Mouse (Mus musculus) heart, embryonic 14.5 days (tissue): Measurements from ENCODE around the gene Dgkq. TPM values are rescaled to one million over a fixed set of nuclear protein-coding genes. Genes with fewer than 3 reads are reported as not detected.
A peak's percentile ranks its signal among the peaks of the same experiment; 100 is the strongest.

Experiments used
- ATAC-seq: fragments of 200-750 bp; cut with Nextera tagmentation; 2 replicates; pipeline ENCODE4 v1.8.0; 2017; ENCODE audit warnings: low read depth, moderate TSS enrichment; ENCODE audit not compliant: insufficient number of reproducible peaks, insufficient read depth, low FRiP score
- H3K27ac ChIP-seq, 2 experiments: fragments of 200-500 bp in 1 of 2; fragments of 300-500 bp in 1 of 2; sonication (generic) in 1 of 2; replicated peaks in 1 of 2; 2 replicates each; pipeline ENCODE4 v1.5.1; 2012 to 2014; ENCODE audit warnings: low read depth in 2 of 2, low read length in 2 of 2, control low read depth in 1 of 2, mild to moderate bottlenecking in 1 of 2, mixed read lengths in 1 of 2; ENCODE audit not compliant: control insufficient read depth in 1 of 2, insufficient read depth in 1 of 2
- H3K27me3 ChIP-seq: fragments of 300-500 bp; sonication (generic); 2 replicates; pipeline ENCODE4 v1.6.1; 2014; ENCODE audit warnings: mild to moderate bottlenecking, low read length, control low read depth; ENCODE audit not compliant: control insufficient read depth, insufficient read depth
- H3K36me3 ChIP-seq: fragments of 300-500 bp; sonication (generic); 2 replicates; pipeline ENCODE4 v1.6.1; 2014; ENCODE audit warnings: mild to moderate bottlenecking, control low read depth, low read length, mixed read lengths; ENCODE audit not compliant: control insufficient read depth, insufficient read depth
- H3K4me1 ChIP-seq, 2 experiments: fragments of 200-500 bp in 1 of 2; fragments of 300-500 bp in 1 of 2; sonication (generic) in 1 of 2; 2 replicates each; pipeline ENCODE4 v1.6.1; 2012 to 2014; ENCODE audit warnings: low read length in 2 of 2, control low read depth in 1 of 2, mixed read lengths in 1 of 2; ENCODE audit not compliant: control insufficient read depth in 2 of 2, insufficient read depth in 2 of 2
- H3K4me2 ChIP-seq: fragments of 300-500 bp; sonication (generic); 2 replicates; pipeline ENCODE4 v1.6.1; 2014; ENCODE audit warnings: mild to moderate bottlenecking, low read length
- H3K4me3 ChIP-seq, 2 experiments: fragments of 200-500 bp in 1 of 2; fragments of 300-500 bp in 1 of 2; sonication (generic) in 1 of 2; 2 replicates each; pipeline ENCODE4 v1.5.1; 2012 to 2014; ENCODE audit warnings: low read length in 2 of 2, mild to moderate bottlenecking in 2 of 2, control low read depth in 1 of 2, low read depth in 1 of 2, moderate library complexity in 1 of 2; ENCODE audit not compliant: control insufficient read depth in 1 of 2, insufficient read depth in 1 of 2
- H3K9ac ChIP-seq: fragments of 300-500 bp; sonication (generic); 2 replicates; pipeline ENCODE4 v1.6.1; 2014; ENCODE audit warnings: mild to moderate bottlenecking, low read length
- H3K9me3 ChIP-seq: fragments of 300-500 bp; sonication (generic); 2 replicates; pipeline ENCODE4 v1.6.1; 2016; ENCODE audit warnings: low read length, control low read depth; ENCODE audit not compliant: control insufficient read depth
- whole genome bisulfite sequencing: fragments of 180-500 bp; shearing (Covaris S2); extraction: QIAGEN DNeasy Blood & Tissue Kit; methylation state at CpG from one replicate; pipeline ENCODE4 v1.1.7; 2014; 5-methylcytosine and 5-hydroxymethylcytosine counted together
- polyA plus RNA-seq: library from polyadenylated mRNA; unstranded; fragments of >200 nt; fragmentation: Nextera tagmentation; extraction: Ambion mirVana; gene quantifications from 2 replicates; pipeline ENCODE4 v1.2.1, GENCODE M21; 2014

Gene Dgkq
- polyA plus RNA-seq, 1 experiment from 2014 or later = 6.6 TPM

DNA sequence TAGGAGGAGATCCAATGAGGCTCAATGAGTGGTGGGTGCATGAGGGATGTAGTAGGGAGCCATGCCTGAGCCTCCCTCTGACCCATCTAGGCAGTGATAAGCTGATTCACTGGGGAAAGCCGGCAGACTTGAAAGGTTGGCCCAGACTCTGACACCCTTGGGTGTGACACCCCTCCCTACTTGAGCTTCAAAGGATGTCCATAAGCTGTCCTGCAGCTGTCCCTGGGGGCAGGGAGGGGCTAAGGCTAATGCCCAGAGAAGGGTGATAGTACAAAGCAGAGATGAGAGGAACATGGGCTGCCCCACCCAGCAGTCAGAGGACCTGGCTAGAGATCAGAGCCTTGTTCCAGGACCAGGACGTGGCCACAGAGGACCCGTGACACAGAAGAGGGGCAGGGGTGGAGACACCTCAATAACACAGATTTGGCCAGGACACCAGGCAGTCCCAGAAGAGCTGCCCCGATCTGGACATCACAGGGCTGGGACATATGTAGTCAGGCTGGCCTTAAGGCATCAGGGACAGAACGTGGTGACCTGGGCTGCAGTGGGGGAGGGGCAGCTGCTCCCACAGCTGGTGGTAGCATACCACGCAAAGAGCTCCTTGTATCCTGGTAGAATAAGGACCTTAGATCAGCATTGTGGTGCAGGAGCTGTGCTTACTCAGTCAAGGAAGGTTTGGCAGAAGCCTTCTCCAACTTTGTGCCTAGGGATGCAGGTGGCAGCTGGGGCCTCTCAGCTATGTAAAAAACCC is 39.7 kb upstream of the Dgkq start:
- H3K9ac ChIP-seq = no peak overlapping the region
- H3K4me3 ChIP-seq = no peak overlapping the region
- H3K4me2 ChIP-seq = no peak overlapping the region
- 38% methylated on average over 6 of the region's 6 CpGs for WGBS
- no peaks in the 10 kb centered on the region for H3K9me3 ChIP-seq
- no peak for ATAC-seq
- no peaks in the 10 kb centered on the region for H3K27me3 ChIP-seq
- no peak overlapping the region for H3K27ac ChIP-seq
- H3K4me1 ChIP-seq = peaks cover 2 to 10% of the 10 kb centered on the region in 2 experiments; a peak in 3 of 4 replicates
- peaks cover 38% of the 10 kb centered on the region for H3K36me3 ChIP-seq

DNA sequence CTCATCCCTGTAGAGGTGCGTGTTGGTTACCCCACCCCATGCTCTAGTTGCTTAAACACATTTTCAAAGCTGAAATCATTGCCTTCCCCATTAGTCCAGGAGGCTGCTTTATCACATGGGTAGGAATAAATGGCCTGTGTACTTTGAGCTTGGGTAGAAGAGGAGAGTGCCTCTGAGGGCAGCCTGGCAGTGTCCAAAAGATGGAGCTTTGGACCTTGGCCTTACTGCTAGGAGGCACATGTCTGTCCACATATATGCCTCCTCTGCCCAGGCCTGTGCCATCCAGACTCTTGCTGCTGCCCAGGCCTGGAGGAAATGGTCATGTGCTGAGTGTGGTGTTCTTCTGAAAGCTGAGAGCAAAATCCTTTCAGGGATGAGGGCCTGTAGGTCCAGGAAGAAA is 38.9 kb upstream of the Dgkq start:
- no peak for ATAC-seq
- Histone ChIP-seq H3K4me2 (no peak overlapping the region), H3K27ac (no peak overlapping the region), H3K4me3 (no peak overlapping the region), H3K27me3 (no peaks in the 10 kb centered on the region), H3K4me1 (peaks cover 2 to 16% of the 10 kb centered on the region in 2 experiments; a peak in 2 of 4 replicates), H3K9me3 (no peaks in the 10 kb centered on the region), H3K9ac (no peak overlapping the region), H3K36me3 (peaks cover 38% of the 10 kb centered on the region)
- 94% methylated on average over 1 of the region's 1 CpGs for WGBS

DNA sequence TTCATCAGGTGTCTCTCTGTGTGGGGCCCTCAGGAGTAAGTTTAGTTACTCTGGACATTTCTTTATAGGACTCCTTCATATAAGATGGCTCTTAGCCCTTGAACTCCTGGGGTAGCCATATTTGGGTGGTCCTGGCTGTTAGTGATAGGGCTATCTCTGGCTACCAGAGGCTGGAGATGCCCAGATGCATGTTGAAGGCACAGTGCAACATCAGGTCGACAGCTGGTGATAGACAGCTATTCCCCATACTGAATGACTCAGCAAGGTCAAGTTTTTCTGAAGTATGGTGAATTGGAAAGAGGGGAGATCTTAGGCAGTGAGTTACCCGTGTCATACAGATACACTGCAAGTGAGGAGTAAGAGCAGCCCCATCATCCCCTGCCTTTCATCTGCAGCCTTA is 38.3 kb upstream of the Dgkq start:
- Histone ChIP-seq H3K4me1 (peaks cover 2 to 16% of the 10 kb centered on the region in 2 experiments; a peak in 2 of 4 replicates), H3K36me3 (peaks cover 38% of the 10 kb centered on the region), H3K4me3 (no peak overlapping the region), H3K4me2 (no peak overlapping the region), H3K9ac (no peak overlapping the region), H3K27ac (no peak overlapping the region), H3K27me3 (no peaks in the 10 kb centered on the region), H3K9me3 (no peaks in the 10 kb centered on the region)
- ATAC-seq = no peak
- 64% methylated on average over 2 of the region's 2 CpGs for WGBS

DNA sequence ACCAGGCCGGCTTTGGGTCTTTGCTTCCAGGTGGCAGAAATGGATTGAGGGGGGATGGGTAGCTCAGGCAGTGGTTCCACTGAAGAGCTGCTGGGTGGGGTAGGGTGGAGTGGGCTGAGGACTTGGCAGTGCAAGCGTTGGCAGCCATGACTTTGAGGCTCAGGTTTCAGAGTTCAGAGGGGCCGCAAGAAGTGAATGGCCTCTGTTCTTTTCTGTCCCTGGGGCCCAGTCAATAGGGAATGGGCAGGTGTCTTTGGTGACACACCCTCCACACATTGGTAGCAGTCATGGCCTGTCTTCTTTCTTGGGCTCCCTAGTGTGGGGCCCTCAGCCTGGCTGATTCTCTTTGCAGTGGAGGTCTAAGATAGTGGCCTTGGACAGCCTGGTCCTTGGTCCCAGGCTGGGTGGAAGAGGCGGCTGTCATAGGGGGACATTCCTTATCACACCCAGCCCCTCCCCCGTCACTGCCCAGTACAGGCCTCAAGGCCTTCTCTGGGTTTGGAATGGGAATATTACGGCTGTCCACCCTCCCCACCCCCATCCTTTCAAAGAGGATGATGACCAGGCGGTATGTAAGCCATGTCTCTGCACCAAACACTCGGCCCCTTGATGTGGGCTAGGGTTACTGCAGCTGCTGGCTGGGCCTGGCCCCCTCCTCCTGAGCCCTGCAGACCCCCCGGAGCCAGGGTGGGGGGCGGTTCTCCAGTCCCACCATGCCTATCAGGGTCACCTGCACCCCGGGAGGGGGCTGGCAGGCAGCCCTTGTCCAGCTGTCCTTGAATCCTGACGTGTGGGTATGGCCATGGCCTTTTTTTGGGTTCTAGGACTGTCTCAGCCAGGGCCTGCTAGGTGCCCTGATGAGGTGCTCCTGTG is 34.5 kb upstream of the Dgkq start:
- no peak for ATAC-seq
- H3K9ac ChIP-seq = no peak overlapping the region
- H3K4me3 ChIP-seq = no peak overlapping the region
- H3K4me1 ChIP-seq = peaks cover 28 to 34% of the 10 kb centered on the region in 2 experiments
- 66% methylated on average over 12 of the region's 12 CpGs for WGBS
- no peak overlapping the region for H3K4me2 ChIP-seq
- no peaks in the 10 kb centered on the region for H3K27me3 ChIP-seq
- H3K27ac ChIP-seq = no peak overlapping the region
- H3K36me3 ChIP-seq = peaks cover 38% of the 10 kb centered on the region
- no peaks in the 10 kb centered on the region for H3K9me3 ChIP-seq

DNA sequence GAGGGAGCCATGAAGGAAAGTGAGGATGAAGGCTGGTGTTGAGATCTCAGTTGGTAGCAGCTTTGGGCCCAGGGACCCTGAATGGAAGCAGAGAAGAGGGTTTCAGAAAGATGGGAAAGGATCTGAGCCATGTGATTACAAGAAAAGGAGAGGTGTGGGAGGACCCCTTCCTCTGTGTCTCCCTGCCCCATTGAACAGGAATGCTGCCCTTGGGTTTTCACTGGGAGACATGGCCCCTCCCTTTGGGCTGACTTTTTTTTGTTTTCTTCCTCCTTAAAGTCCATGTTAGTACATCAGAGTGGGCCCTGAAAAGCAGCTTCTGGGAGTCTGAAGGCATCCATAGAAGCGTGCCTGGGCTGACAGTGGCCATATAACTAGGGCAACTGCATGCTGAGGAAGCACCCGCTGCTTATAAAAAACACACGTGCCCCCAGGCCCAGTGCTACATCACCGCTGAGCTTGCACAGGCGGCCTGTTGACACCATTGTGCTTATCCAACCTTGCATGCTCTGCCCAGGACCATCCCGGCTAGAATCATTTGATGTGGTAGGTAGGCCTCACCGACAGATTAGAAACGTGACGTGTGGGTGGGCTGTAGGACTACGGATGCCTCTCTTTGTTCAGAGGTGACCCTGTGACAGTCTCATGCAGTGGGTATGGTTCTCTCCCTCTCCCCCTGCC is 32.0 kb upstream of the Dgkq start:
- Histone ChIP-seq H3K36me3 (peaks cover 22% of the 10 kb centered on the region), H3K27me3 (no peaks in the 10 kb centered on the region), H3K4me2 (no peak overlapping the region), H3K27ac (no peak overlapping the region; a peak in 1 of 4 replicates), H3K4me3 (no peak overlapping the region), H3K9ac (no peak overlapping the region), H3K4me1 (peaks cover 34 to 42% of the 10 kb centered on the region in 2 experiments), H3K9me3 (no peaks in the 10 kb centered on the region)
- ATAC-seq = no peak
- 62% methylated on average over 10 of the region's 10 CpGs for WGBS

DNA sequence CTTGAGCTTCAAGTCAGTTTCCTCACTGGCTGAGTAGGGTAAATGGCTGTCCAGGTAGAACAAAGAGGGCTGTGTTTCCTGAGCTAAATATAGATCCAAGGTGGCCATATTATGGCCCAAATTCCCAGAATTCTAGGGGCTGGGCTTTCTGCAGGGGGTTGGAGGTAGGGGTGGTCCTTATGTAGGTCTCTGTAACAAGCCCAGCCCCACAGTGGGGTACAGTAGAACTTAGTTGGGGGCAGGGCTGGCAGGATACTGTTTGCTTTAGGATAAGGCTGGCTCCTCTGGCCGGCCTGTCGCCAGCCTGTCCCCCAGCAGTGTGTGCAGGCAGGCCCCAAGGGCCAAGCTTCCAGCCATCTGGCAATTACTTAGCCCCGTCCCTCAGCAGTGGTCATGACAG is 30.9 kb upstream of the Dgkq start:
- Histone ChIP-seq H3K9ac (no peak overlapping the region), H3K4me1 (peaks cover 34 to 51% of the 10 kb centered on the region in 2 experiments), H3K27ac (peak overlapping the region; percentile 45 to 61; a peak in 3 of 4 replicates), H3K36me3 (peaks cover 11% of the 10 kb centered on the region), H3K9me3 (no peaks in the 10 kb centered on the region), H3K27me3 (no peaks in the 10 kb centered on the region), H3K4me3 (no peak overlapping the region), H3K4me2 (0 out of 2 replicates have a peak overlapping the region, but pooled peaks have one; percentile 6)
- ATAC-seq = peak; percentile 42; the same call in 1 of the 2 replicates
- 21% methylated on average over 3 of the region's 3 CpGs for WGBS

DNA sequence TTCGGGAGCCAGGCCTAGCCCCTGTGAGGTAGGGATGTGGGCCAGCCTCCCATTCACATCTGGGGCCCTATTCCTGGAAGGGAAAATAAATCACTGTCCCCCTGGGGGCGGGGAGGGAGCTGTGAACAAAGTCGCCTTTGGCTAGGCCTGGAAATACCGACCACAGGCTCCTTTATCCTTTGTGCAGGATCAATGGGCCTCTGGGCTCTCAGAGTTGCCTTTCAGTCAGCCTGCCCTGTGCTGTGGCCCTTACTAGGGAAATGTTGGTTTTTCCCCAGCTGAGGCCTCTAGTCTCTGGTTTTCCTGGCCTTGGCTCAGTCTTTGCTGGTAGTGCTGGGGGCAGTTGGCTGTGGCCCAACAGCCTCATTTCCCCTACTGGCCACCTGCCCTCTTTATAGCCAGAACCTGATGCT is 27.9 kb upstream of the Dgkq start:
- WGBS = 50% methylated on average over 4 of the region's 4 CpGs
- Histone ChIP-seq H3K4me2 (0 out of 2 replicates have a peak overlapping the region, but pooled peaks have one; percentile 8), H3K27ac (no peak overlapping the region), H3K4me1 (peaks cover 43 to 58% of the 10 kb centered on the region in 2 experiments), H3K9ac (no peak overlapping the region), H3K4me3 (no peak overlapping the region), H3K9me3 (no peaks in the 10 kb centered on the region), H3K27me3 (no peaks in the 10 kb centered on the region), H3K36me3 (no peaks in the 10 kb centered on the region)
- ATAC-seq = no peak
